Mouse (Mus musculus) kidney, embryonic 15.5 days (tissue): ENCODE data around the gene Olfr1451. TPM values are rescaled to one million over a fixed set of nuclear protein-coding genes. Genes with fewer than 3 reads are reported as not detected.
"Not testable (repeated sequence)": the region's sequence is repeated elsewhere in the genome, so short reads cannot be mapped to it uniquely, and the experiment has no call there.

Experiments
- ATAC-seq: fragments of 200-750 bp; cut with Nextera tagmentation; replicated peaks from 2 replicates; pipeline ENCODE4 v1.8.0; 2017; ENCODE audit warnings: moderate TSS enrichment; ENCODE audit not compliant: low FRiP score
- H3K27ac ChIP-seq: fragments of 300-500 bp; sonication (generic); 2 replicates; pipeline ENCODE4 v1.5.1; 2015; ENCODE audit warnings: mild to moderate bottlenecking, inconsistent platforms
- H3K27me3 ChIP-seq: fragments of 300-500 bp; sonication (generic); 2 replicates; pipeline ENCODE4 v1.6.1; 2015; ENCODE audit warnings: inconsistent platforms
- H3K36me3 ChIP-seq: fragments of 300-500 bp; sonication (generic); 2 replicates; pipeline ENCODE4 v1.6.1; 2015; ENCODE audit warnings: inconsistent platforms
- H3K4me1 ChIP-seq: fragments of 300-500 bp; sonication (generic); 2 replicates; pipeline ENCODE4 v1.6.1; 2015; ENCODE audit warnings: inconsistent platforms
- H3K4me2 ChIP-seq: fragments of 300-500 bp; sonication (generic); 2 replicates; pipeline ENCODE4 v1.6.1; 2015; ENCODE audit warnings: moderate library complexity, mild to moderate bottlenecking, inconsistent platforms
- H3K4me3 ChIP-seq: fragments of 300-500 bp; sonication (generic); replicated peaks from 2 replicates; pipeline ENCODE4 v1.5.1; 2015; ENCODE audit warnings: mild to moderate bottlenecking, inconsistent platforms
- H3K9ac ChIP-seq: fragments of 300-500 bp; sonication (generic); 2 replicates; pipeline ENCODE4 v1.6.1; 2015; ENCODE audit warnings: mild to moderate bottlenecking, inconsistent platforms
- H3K9me3 ChIP-seq: fragments of 300-500 bp; sonication (generic); replicated peaks from 2 replicates; pipeline ENCODE4 v1.6.1; 2016; ENCODE audit warnings: inconsistent platforms
- WGBS: fragments of 180-500 bp; shearing (Covaris S2); methylation state at CpG from one replicate; pipeline ENCODE4 v1.1.7; 2015; ENCODE audit warnings: mixed read lengths; 5-methylcytosine and 5-hydroxymethylcytosine counted together
- polyA plus RNA-seq: library from polyadenylated mRNA; unstranded; fragments of >200 nt; fragmentation: Nextera tagmentation; extraction: Ambion mirVana; gene quantifications from 2 replicates; pipeline ENCODE4 v1.2.1, GENCODE M21; 2015

Olfr1451 gene
- not detected in 2 replicates for polyA plus RNA-seq

DNA sequence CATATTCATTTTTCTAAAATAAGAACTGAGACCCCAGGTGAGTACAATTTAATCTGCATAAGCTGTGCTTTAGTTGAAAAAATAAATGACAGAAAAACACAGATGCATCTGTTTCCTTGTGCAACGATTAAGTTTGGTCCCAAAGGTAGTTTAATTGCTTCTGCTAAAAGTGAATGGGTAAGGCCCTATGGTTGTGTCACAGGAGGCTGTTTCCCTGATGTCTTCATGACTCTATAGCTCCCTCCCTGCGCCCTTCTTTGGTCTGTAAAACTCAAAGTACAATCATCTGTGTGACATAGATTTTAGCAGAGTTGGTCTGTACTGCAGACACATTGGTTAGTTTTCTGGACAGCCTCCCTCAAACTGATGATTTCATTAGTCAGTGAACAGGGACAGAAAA, at the start of gene Olfr1451:
Gene Olfr1451 (plus strand): TSS at position 301 of the 400 bp plus-strand sequence.
- no peak for ATAC-seq
- 70% methylated on average over 2 of the region's 2 CpGs for WGBS
- Histone ChIP-seq H3K4me1 (no peaks in the 10 kb centered on the region), H3K4me3 (no peak within 1 kb of the TSS), H3K4me2 (no peak within 1 kb of the TSS), H3K36me3 (no peaks in the 10 kb centered on the region), H3K27ac (no peak within 1 kb of the TSS), H3K9ac (no peak within 1 kb of the TSS), H3K9me3 (0 out of 2 replicates have a peak, but pooled peaks cover 6% of the 10 kb centered on the region), H3K27me3 (no peaks in the 10 kb centered on the region)

DNA sequence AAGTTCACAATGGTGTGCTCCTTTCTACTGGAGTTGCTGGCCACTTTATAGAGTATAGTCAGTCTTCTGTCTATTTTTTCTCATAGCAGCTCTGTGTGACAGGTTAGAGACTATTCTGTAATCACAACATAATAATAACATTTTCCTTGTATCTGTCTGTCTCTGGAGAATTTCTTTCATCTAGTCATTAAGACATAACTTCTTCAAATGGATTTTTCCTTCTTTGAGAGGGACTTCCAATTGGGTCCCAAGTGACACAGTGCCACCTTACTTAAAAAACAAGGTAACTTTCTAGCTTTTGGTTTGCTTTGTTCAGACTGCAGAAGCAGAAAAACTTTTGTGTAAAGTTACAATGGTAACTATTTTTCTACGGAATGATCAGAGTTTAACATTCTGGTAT, 44.9 kb upstream of the Olfr1451 start, which contains the start of gene Olfr1450:
Gene Olfr1450 (plus strand): TSS at position 301 of the 400 bp plus-strand sequence.
- Histone ChIP-seq H3K27ac (no peak within 1 kb of the TSS), H3K36me3 (no peaks in the 10 kb centered on the region), H3K9ac (no peak within 1 kb of the TSS), H3K27me3 (no peaks in the 10 kb centered on the region), H3K4me1 (no peaks in the 10 kb centered on the region), H3K4me3 (no peak within 1 kb of the TSS), H3K9me3 (0 out of 2 replicates have a peak, but pooled peaks cover 3% of the 10 kb centered on the region), H3K4me2 (no peak within 1 kb of the TSS)
- 81% methylated on average over 1 of the region's 1 CpGs for WGBS
- no peak for ATAC-seq

DNA sequence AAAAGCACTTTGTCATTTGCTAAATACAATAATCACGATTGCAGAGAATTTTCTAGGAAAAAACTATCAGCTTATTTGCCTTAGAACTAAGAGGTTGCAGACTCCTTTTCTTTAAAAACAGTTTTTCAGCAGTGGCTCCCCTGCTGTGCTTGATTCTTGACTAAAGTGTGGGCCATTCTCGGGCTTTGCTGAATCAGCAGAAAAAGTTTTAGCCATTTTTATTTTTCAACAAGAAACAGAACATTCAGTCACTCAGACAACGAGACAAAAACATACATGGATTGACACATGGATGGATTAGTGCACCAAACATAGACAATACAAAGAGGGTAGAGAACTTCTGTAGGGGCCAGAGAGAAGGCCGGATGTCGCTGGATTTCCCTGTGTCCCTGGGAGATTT, 24.7 kb upstream of the Olfr1451 start:
- not testable (repeated sequence) for H3K9ac ChIP-seq, H3K4me2 ChIP-seq, H3K27ac ChIP-seq, H3K4me1 ChIP-seq, ATAC-seq, H3K36me3 ChIP-seq, H3K4me3 ChIP-seq, H3K9me3 ChIP-seq, H3K27me3 ChIP-seq
- WGBS: 89% methylated on average over 5 of the region's 5 CpGs

DNA sequence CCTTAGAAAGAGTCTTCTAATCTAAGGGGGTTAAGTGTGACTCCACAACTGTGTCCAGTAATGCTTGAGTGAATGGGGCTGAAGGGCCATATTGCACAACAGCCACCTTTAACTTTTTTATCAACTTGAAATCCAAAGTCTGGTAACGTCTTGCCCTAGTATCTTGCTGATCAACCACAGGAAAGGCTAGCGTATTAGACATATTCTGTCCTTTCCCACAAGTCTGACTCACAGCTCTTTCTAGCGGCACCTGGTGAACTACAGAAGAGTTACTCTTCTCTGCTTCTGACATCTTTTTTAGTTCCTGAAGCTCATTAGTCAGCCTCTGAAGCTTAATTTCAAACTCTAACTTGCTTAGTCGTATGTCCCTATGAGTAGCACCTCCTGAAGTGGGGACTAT, 2.5 kb upstream of the Olfr1451 start:
- not testable (repeated sequence) for H3K36me3 ChIP-seq, H3K9ac ChIP-seq, H3K4me1 ChIP-seq, H3K4me2 ChIP-seq, H3K27me3 ChIP-seq, H3K4me3 ChIP-seq, H3K27ac ChIP-seq, ATAC-seq, H3K9me3 ChIP-seq
- 90% methylated on average over 4 of the region's 4 CpGs for WGBS

DNA sequence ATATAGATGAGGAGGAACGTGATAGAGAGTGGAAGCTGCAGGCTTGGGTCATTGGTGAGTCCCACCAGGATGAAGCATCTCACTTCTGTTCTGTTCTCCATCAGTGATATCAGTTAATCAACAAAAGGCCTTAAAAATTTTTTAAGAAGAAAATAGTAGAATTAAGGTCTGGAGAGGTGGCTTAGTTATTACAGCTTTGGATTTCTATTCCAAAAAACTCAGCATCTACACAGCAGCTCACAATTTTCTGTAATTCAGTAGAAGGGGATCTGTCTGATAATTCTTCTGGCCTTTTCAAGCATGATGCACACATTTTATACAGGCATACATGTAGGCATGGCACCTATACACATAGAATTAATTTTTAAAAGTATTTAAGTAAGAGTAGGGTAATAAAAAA, 33.4 kb downstream of the Olfr1451 start, which contains the start of gene Olfr1453:
Gene Olfr1453 (minus strand): TSS at position 101 of the 400 bp plus-strand sequence.
- no peak within 1 kb of the TSS for H3K4me2 ChIP-seq
- no peak within 1 kb of the TSS for H3K9ac ChIP-seq
- H3K9me3 ChIP-seq: no peaks in the 10 kb centered on the region
- no peak within 1 kb of the TSS for H3K27ac ChIP-seq
- no peaks in the 10 kb centered on the region for H3K27me3 ChIP-seq
- ATAC-seq: no peak
- WGBS: 51% methylated on average over 1 of the region's 1 CpGs
- no peaks in the 10 kb centered on the region for H3K36me3 ChIP-seq
- no peaks in the 10 kb centered on the region for H3K4me1 ChIP-seq
- H3K4me3 ChIP-seq: no peak within 1 kb of the TSS

Other genes with a start within 250 kb of the Olfr1451 start
- gene Cntf, start 229.4 kb upstream of the Olfr1451 start, polyA plus RNA-seq: 2.4 and 2.5 TPM in 2 replicates
- gene Zfp91, start 198.9 kb upstream of the Olfr1451 start, polyA plus RNA-seq: 15.1 and 15.9 TPM in 2 replicates
- 1.3 and 1.4 TPM in 2 replicates for gene Lpxn, start 198.8 kb upstream of the Olfr1451 start, polyA plus RNA-seq
- not detected in 2 replicates for gene Gm5244, start 148.3 kb upstream of the Olfr1451 start, polyA plus RNA-seq
- not detected in 2 replicates for gene Olfr1444, start 137.7 kb upstream of the Olfr1451 start, polyA plus RNA-seq
- not detected in 2 replicates for gene Olfr1445, start 111.2 kb upstream of the Olfr1451 start, polyA plus RNA-seq
- not detected in 2 replicates for gene Olfr1446, start 101.5 kb upstream of the Olfr1451 start, polyA plus RNA-seq
- not detected in 2 replicates for gene Olfr1447, start 91.3 kb upstream of the Olfr1451 start, polyA plus RNA-seq
- not detected in 2 replicates for gene Olfr1448, start 70.6 kb upstream of the Olfr1451 start, polyA plus RNA-seq
- gene Olfr1449, start 64.2 kb upstream of the Olfr1451 start, polyA plus RNA-seq: not detected in 2 replicates
- gene Olfr1450, start 44.8 kb upstream of the Olfr1451 start, polyA plus RNA-seq: not detected in 2 replicates
- not detected in 2 replicates for gene Olfr1453, start 33.3 kb downstream of the Olfr1451 start, polyA plus RNA-seq
- not detected in 2 replicates for gene Olfr1454, start 65.6 kb downstream of the Olfr1451 start, polyA plus RNA-seq
- not detected in 2 replicates for gene Olfr1457, start 102.9 kb downstream of the Olfr1451 start, polyA plus RNA-seq
- not detected in 2 replicates for gene Olfr1458, start 111.8 kb downstream of the Olfr1451 start, polyA plus RNA-seq
- not detected in 2 replicates for gene Olfr1459, start 154.5 kb downstream of the Olfr1451 start, polyA plus RNA-seq
- not detected in 2 replicates for gene Olfr1461, start 168.0 kb downstream of the Olfr1451 start, polyA plus RNA-seq
- not detected in 2 replicates for gene Olfr1462, start 190.7 kb downstream of the Olfr1451 start, polyA plus RNA-seq
- gene Olfr1463, start 236.3 kb downstream of the Olfr1451 start, polyA plus RNA-seq: not detected in 2 replicates